Mouse (Mus musculus): ENCODE measurements at regions not wholly inside any gene's neighbourhood (a gene's known extent, or its start where the extent isn't known, plus 50 kb on each side); places are given as distances from the start of the nearest gene placed in this dataset.

- Histone ChIP-seq H3K4me3 (ENCODE audit: control insufficient read depth in 1 of 2, insufficient read depth in 1 of 2, low read depth in 2 of 2, low read length in 2 of 2) (no peak overlapping the region), H3K9me3 (replicated peaks; ENCODE audit: insufficient read depth, low read length) (no peaks in the 10 kb centered on the region), H3K79me2 (ENCODE audit: control insufficient read depth, insufficient read depth, low read length, poor library complexity) (no peaks in the 10 kb centered on the region), H3K4me1 (ENCODE audit: control insufficient read depth in 1 of 2, insufficient read depth in 2 of 2, low read length in 2 of 2) (no peaks in the 10 kb centered on the region), H3K27me3 (ENCODE audit: control insufficient read depth in 1 of 2, insufficient read depth in 2 of 2, low read length in 2 of 2) (no peaks in the 10 kb centered on the region), H3K36me3 (ENCODE audit: control insufficient read depth in 1 of 2, insufficient read depth in 2 of 2, low read length in 2 of 2) (no peaks in the 10 kb centered on the region), H3K9ac (ENCODE audit: control insufficient read depth, low read depth, low read length, poor library complexity, severe bottlenecking) (no peak overlapping the region), H3K27ac (ENCODE audit: control insufficient read depth, low read depth, low read length) (no peak overlapping the region)
- no peak for DNase-seq (ENCODE audit: low read depth, low spot score)
- TF ChIP-seq TBP (IDR thresholded peaks at IDR 0.05; ENCODE audit: low read depth, low read length) (no peak), HCFC1 (IDR thresholded peaks at IDR 0.05; ENCODE audit: low read depth, low read length) (no peak)
Measured at GRCm38 (mm10) chr1:137953369-137953768, 222.1 kb downstream of the Ptprc start.

- no peak overlapping the region for H3K27ac ChIP-seq (ENCODE audit: control insufficient read depth, low read depth, low read length)
- no peaks in the 10 kb centered on the region for H3K27me3 ChIP-seq (ENCODE audit: control insufficient read depth in 1 of 2, insufficient read depth in 2 of 2, low read length in 2 of 2)
- H3K36me3 ChIP-seq (ENCODE audit: control insufficient read depth in 1 of 2, insufficient read depth in 2 of 2, low read length in 2 of 2): no peaks in the 10 kb centered on the region
- no peak overlapping the region for H3K4me3 ChIP-seq (ENCODE audit: control insufficient read depth in 1 of 2, insufficient read depth in 1 of 2, low read depth in 2 of 2, low read length in 2 of 2)
- no peaks in the 10 kb centered on the region for H3K9me3 ChIP-seq (replicated peaks; ENCODE audit: insufficient read depth, low read length)
- no peaks in the 10 kb centered on the region for H3K79me2 ChIP-seq (ENCODE audit: control insufficient read depth, insufficient read depth, low read length, poor library complexity)
- no peak overlapping the region for H3K9ac ChIP-seq (ENCODE audit: control insufficient read depth, low read depth, low read length, poor library complexity, severe bottlenecking)
- no peaks in the 10 kb centered on the region for H3K4me1 ChIP-seq (ENCODE audit: control insufficient read depth in 1 of 2, insufficient read depth in 2 of 2, low read length in 2 of 2)
- DNase-seq (ENCODE audit: low read depth, low spot score): no peak
- TF ChIP-seq ZNF384 (IDR thresholded peaks at IDR 0.05; ENCODE audit: low read depth, low read length) (no peak), GATA1 (IDR thresholded peaks at IDR 0.05; ENCODE audit: low read depth, low read length) (no peak), TCF12 (IDR thresholded peaks at IDR 0.05; ENCODE audit: low read depth, low read length) (no peak), KAT2A (conservative IDR thresholded peaks at IDR 0.05; ENCODE audit: low read depth, low read length) (no peak), TBP (IDR thresholded peaks at IDR 0.05; ENCODE audit: low read depth, low read length) (no peak), POLR2AphosphoS5 (IDR thresholded peaks at IDR 0.05; ENCODE audit: borderline replicate concordance, low read depth, low read length) (no peak), MEF2A (IDR thresholded peaks at IDR 0.05; ENCODE audit: extremely low read depth, insufficient replicate concordance, low read depth, low read length, poor library complexity, severe bottlenecking) (no peak), SMC3 (IDR thresholded peaks at IDR 0.05; ENCODE audit: low read depth, low read length) (no peak), HCFC1 (IDR thresholded peaks at IDR 0.05; ENCODE audit: low read depth, low read length) (no peak)
Measured at GRCm38 (mm10) chr1:137952777-137953176, 222.7 kb downstream of the Ptprc start.

GRCm38 (mm10) chr1:137947900-137948299, 227.6 kb downstream of the Ptprc start:
- Histone ChIP-seq H3K4me3 (ENCODE audit: control insufficient read depth in 1 of 2, insufficient read depth in 1 of 2, low read depth in 2 of 2, low read length in 2 of 2) (no peak overlapping the region), H3K27me3 (ENCODE audit: control insufficient read depth in 1 of 2, insufficient read depth in 2 of 2, low read length in 2 of 2) (no peaks in the 10 kb centered on the region), H3K79me2 (ENCODE audit: control insufficient read depth, insufficient read depth, low read length, poor library complexity) (no peaks in the 10 kb centered on the region), H3K27ac (ENCODE audit: control insufficient read depth, low read depth, low read length) (no peak overlapping the region), H3K36me3 (ENCODE audit: control insufficient read depth in 1 of 2, insufficient read depth in 2 of 2, low read length in 2 of 2) (no peaks in the 10 kb centered on the region), H3K9me3 (replicated peaks; ENCODE audit: insufficient read depth, low read length) (no peaks in the 10 kb centered on the region), H3K4me1 (ENCODE audit: control insufficient read depth in 1 of 2, insufficient read depth in 2 of 2, low read length in 2 of 2) (no peaks in the 10 kb centered on the region), H3K9ac (ENCODE audit: control insufficient read depth, low read depth, low read length, poor library complexity, severe bottlenecking) (no peak overlapping the region)
- TF ChIP-seq POLR2AphosphoS5 (IDR thresholded peaks at IDR 0.05; ENCODE audit: borderline replicate concordance, low read depth, low read length) (no peak), JUND (IDR thresholded peaks at IDR 0.05; ENCODE audit: low read depth, low read length) (no peak), MXI1 (IDR thresholded peaks at IDR 0.05; ENCODE audit: low read depth, low read length) (no peak), ELF1 (IDR thresholded peaks at IDR 0.05; ENCODE audit: low read depth, low read length) (no peak), MYC (IDR thresholded peaks at IDR 0.05; ENCODE audit: low read depth, low read length) (no peak), ETS1 (IDR thresholded peaks at IDR 0.05; ENCODE audit: low read depth, low read length) (no peak), HCFC1 (IDR thresholded peaks at IDR 0.05; ENCODE audit: low read depth, low read length) (no peak), MAFK (IDR thresholded peaks at IDR 0.05; ENCODE audit: borderline replicate concordance, low read depth, low read length) (no peak), NRF1 (IDR thresholded peaks at IDR 0.05; ENCODE audit: insufficient read depth, low read depth, low read length, poor library complexity, severe bottlenecking) (no peak), SMC3 (IDR thresholded peaks at IDR 0.05; ENCODE audit: low read depth, low read length) (no peak), UBTF (IDR thresholded peaks at IDR 0.05; ENCODE audit: borderline replicate concordance, insufficient read depth, low read depth, low read length) (no peak), GABPA (IDR thresholded peaks at IDR 0.05; ENCODE audit: low read depth, low read length) (no peak), RAD21 (IDR thresholded peaks at IDR 0.05; ENCODE audit: low read depth, low read length) (no peak), TCF12 (IDR thresholded peaks at IDR 0.05; ENCODE audit: low read depth, low read length) (no peak), MAZ (IDR thresholded peaks at IDR 0.05; ENCODE audit: low read depth, low read length) (no peak)
- no peak for DNase-seq (ENCODE audit: low read depth, low spot score)

All from MEL (cell line).